Mouse (Mus musculus) brain, embryonic 14.5 days (tissue): ENCODE measurements around the gene Olfr651. TPM values are rescaled to one million over a fixed set of nuclear protein-coding genes. Genes with fewer than 3 reads are reported as not detected.
"Not testable (repeated sequence)": the region's sequence is repeated elsewhere in the genome, so short reads cannot be mapped to it uniquely, and the experiment has no call there.

ENCODE experiments used
- DNase-seq: peaks from one replicate; pipeline ENCODE4 v3.0.0-alpha.2; 2011; ENCODE audit warnings: low read depth
- CTCF ChIP-seq: fragments of 200-500 bp; IDR thresholded peaks from 2 replicates; pipeline ENCODE4 v1.5.1; 2012; ENCODE audit warnings: inconsistent platforms, mild to moderate bottlenecking, moderate library complexity, borderline replicate concordance; ENCODE audit not compliant: insufficient read depth, insufficient read length; ENCODE audit errors: extremely low read depth
- POLR2A ChIP-seq: fragments of 200-500 bp; IDR thresholded peaks from 2 replicates; pipeline ENCODE4 v1.6.1; 2012; ENCODE audit warnings: mild to moderate bottlenecking, inconsistent platforms, borderline replicate concordance; ENCODE audit not compliant: poor library complexity, insufficient read depth, insufficient read length, severe bottlenecking; ENCODE audit errors: extremely low read depth
- polyA plus RNA-seq: library from polyadenylated mRNA; depleted of rRNA; stranded (reverse); fragments of >200 nt; gene quantifications from 2 replicates; pipeline ENCODE4 v1.2.3, GENCODE M21; 2012; rRNA removed

The Olfr651 gene
- polyA plus RNA-seq: not detected in 2 replicates

GRCm38 (mm10) chr7:104549833-104550232, at the start of gene Olfr651:
TSS of gene Olfr651 (plus strand) at chr7:104550133.
- DNase-seq: no peak
- no peak for TF ChIP-seq CTCF
- TF ChIP-seq POLR2A: no peak

- DNase-seq: not testable (repeated sequence)
These were observed 48.7 kb upstream of the Olfr651 start for GRCm38 (mm10) chr7:104501186-104501585.

DNA sequence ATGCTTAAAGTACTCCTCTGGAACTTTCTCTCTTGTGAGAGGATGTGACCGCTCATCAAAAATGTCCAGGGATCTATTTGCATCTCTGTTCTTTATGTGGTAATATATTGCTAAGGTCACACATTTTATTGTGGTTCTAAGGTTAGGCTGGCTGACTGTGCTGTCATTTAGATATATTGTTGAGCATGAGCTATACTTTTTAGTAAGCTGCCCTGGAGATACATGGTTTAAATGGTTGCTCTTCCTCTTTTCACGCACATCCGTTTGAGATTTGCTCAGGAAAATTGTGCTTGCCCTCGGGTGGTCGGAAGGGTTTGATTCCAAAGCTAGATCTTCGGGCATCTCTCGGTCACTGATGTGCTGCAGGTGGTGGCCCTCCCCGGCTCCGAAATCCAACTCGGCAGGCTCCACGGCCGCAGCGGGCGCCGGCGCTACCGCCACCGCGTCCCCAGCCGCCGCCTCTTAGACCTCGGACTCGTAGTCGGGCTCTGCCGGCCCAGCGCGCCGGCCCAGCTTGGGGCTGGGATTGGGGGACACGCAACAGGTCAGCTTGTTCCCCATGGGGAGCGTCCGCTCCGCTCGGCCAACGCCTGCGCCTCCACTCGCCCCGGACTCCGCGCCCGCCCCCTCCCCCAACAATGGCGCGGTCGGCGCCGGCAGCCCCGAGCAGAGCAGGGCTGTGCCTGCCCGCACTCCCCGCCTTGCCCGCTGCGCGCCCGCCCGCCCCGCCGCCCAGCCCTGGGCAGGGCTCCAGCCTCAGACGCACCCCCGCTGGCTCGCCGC, 48.2 kb upstream of the Olfr651 start:
- TF ChIP-seq POLR2A: 0 out of 2 replicates have a peak, but pooled peaks have one; percentile 9
- no peak for TF ChIP-seq CTCF
- DNase-seq: peak; percentile 41

GRCm38 (mm10) chr7:104507421-104508065, 42.4 kb upstream of the Olfr651 start, which contains the start of gene Trim30d:
TSS of gene Trim30d (minus strand) at chr7:104507849.
- DNase-seq: not testable (repeated sequence)

GRCm38 (mm10) chr7:104552700-104553099, 2.8 kb downstream of the Olfr651 start:
- no peak for DNase-seq
- TF ChIP-seq CTCF: no peak
- TF ChIP-seq POLR2A: no peak

DNA sequence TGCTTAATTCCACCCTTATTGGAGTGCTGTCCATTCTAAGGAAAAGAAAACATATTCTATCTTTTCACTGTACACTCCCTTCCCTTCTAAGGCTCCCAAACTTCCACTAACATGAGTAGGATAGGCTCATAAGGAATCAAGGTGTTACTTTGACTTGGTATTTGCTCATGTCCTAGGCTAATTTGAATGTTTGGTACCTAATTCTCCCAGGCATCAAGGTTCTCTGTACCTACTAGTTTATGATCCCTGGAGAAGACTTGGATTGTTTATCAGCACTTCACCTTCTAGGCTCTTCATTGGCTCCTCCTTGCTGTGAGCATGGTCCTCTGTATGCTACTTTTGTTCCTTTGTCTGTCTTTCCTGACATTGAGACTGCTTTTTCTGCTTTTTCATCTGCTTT, 10.7 kb downstream of the Olfr651 start, which contains the start of gene Olfr652:
TSS of gene Olfr652 (plus strand) at position 301 of the 400 bp plus-strand sequence.
- TF ChIP-seq POLR2A (no peak), CTCF (no peak)
- DNase-seq: no peak

GRCm38 (mm10) chr7:104577014-104577413, 27.1 kb downstream of the Olfr651 start, which contains the start of gene Olfr653:
TSS of gene Olfr653 (plus strand) at chr7:104577314.
- no peak for TF ChIP-seq CTCF
- no peak for TF ChIP-seq POLR2A
- no peak for DNase-seq

DNA sequence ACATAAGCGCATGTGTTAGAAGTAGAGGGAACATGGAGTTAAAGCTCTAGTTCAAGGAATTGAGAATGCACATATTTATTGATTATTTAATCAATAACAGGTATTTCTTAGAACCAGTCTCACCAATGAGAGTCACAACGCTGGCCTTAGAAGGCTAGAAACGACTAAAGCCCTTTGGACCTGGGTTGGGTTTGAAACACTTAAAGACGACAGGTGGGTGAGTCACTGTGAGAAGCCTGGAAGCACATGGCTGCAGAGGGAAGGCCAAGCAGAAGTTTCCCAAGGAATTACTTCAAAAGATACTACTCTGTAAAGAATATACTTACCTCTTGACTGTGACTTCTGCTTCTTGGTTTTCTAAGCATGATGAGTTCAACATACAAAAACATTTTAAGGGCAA, 30.9 kb downstream of the Olfr651 start:
- no peak for DNase-seq
- no peak for TF ChIP-seq CTCF
- TF ChIP-seq POLR2A: no peak

GRCm38 (mm10) chr7:104581429-104581828, 31.5 kb downstream of the Olfr651 start:
- TF ChIP-seq POLR2A: no peak
- no peak for TF ChIP-seq CTCF
- no peak for DNase-seq

DNA sequence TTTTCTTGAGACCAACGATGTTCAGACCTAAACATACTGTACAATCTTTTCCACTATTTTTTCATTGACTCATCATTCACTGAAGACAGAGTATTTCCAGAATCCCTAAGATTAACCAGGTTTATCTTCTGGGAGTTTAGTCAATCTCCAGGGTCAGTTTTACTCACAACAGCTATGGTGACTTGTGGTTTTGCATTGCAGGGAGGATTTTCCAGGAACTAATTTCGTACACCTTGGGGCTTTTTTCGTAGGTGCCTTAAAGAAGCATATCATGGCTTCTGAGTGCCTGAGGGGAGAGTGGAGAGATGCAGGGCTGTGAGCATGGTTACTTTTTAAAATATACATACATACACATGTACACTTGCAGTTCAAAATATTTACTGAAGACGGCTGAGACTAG, 36.8 kb downstream of the Olfr651 start, which contains the start of gene Olfr654:
TSS of gene Olfr654 (plus strand) at position 301 of the 400 bp plus-strand sequence.
- TF ChIP-seq POLR2A (no peak), CTCF (no peak)
- DNase-seq: no peak

- no peak for DNase-seq
- TF ChIP-seq CTCF (no peak), POLR2A (no peak)
These were observed 38.3 kb downstream of the Olfr651 start for GRCm38 (mm10) chr7:104588274-104588673.

DNA sequence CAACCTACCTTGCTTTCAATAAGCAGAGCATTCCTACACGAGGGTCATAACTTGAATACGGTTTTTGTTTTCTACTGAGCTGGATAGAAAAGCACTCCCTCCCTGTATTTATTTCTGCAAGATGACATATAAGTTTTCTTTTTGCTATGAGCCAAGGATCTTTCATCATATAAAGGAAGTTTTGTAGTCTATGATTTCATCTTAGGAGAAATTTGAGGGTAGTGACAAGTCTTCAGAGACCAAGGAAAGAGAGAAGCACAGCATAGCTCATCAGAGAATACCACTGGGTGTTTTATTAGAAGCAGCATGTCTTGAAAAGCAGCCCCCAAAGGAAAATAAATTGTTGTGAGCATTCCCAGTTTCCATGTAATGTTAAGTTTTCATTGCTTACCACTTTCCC, 51.7 kb downstream of the Olfr651 start, which contains the start of gene Olfr655:
TSS of gene Olfr655 (minus strand) at position 101 of the 400 bp plus-strand sequence.
- TF ChIP-seq POLR2A: no peak
- no peak for TF ChIP-seq CTCF
- no peak for DNase-seq
